Mouse (Mus musculus) stomach, embryonic 14.5 days (tissue): Measurements from ENCODE around the gene Bcl7c. TPM values are rescaled to one million over a fixed set of nuclear protein-coding genes. Genes with fewer than 3 reads are reported as not detected.
A peak's percentile ranks its signal among the peaks of the same experiment; 100 is the strongest.
"Not testable (repeated sequence)": the region's sequence is repeated elsewhere in the genome, so short reads cannot be mapped to it uniquely, and the experiment has no call there.

Experiments
- ATAC-seq: fragments of 200-750 bp; cut with Nextera tagmentation; 2 replicates; pipeline ENCODE4 v1.8.0; 2017; ENCODE audit warnings: low read depth, moderate TSS enrichment; ENCODE audit not compliant: insufficient number of reproducible peaks, insufficient read depth, low FRiP score
- H3K27ac ChIP-seq: fragments of 300-500 bp; sonication (generic); 2 replicates; pipeline ENCODE4 v1.5.1; 2014; ENCODE audit warnings: mild to moderate bottlenecking, low read length, moderate library complexity, mixed read lengths
- H3K27me3 ChIP-seq: fragments of 300-500 bp; sonication (generic); 2 replicates; pipeline ENCODE4 v1.6.1; 2014; ENCODE audit warnings: low read length, control low read depth, mixed read lengths; ENCODE audit not compliant: control insufficient read depth, insufficient read depth
- H3K36me3 ChIP-seq: fragments of 300-500 bp; sonication (generic); 2 replicates; pipeline ENCODE4 v1.6.1; 2014; ENCODE audit warnings: mild to moderate bottlenecking, control low read depth, low read length, moderate library complexity, mixed read lengths; ENCODE audit not compliant: control insufficient read depth, insufficient read depth
- H3K4me1 ChIP-seq: fragments of 300-500 bp; sonication (generic); 2 replicates; pipeline ENCODE4 v1.6.1; 2014; ENCODE audit warnings: low read length, control low read depth, mixed read lengths; ENCODE audit not compliant: control insufficient read depth, insufficient read depth
- H3K4me2 ChIP-seq: fragments of 300-500 bp; sonication (generic); replicated peaks from 2 replicates; pipeline ENCODE4 v1.6.1; 2014; ENCODE audit warnings: low read depth, low read length, control low read depth
- H3K4me3 ChIP-seq: fragments of 300-500 bp; sonication (generic); 2 replicates; pipeline ENCODE4 v1.5.1; 2014; ENCODE audit warnings: low read depth, low read length, control low read depth
- H3K9ac ChIP-seq: fragments of 300-500 bp; sonication (generic); replicated peaks from 2 replicates; pipeline ENCODE4 v1.6.1; 2014; ENCODE audit warnings: low read depth, mild to moderate bottlenecking, control low read depth, low read length, moderate library complexity, mixed read lengths
- H3K9me3 ChIP-seq: fragments of 300-500 bp; sonication (generic); 2 replicates; pipeline ENCODE4 v1.6.1; 2016; ENCODE audit warnings: low read depth, low read length, control low read depth; ENCODE audit not compliant: control insufficient read depth
- WGBS: fragments of 180-500 bp; shearing (Covaris S2); extraction: QIAGEN DNeasy Blood & Tissue Kit; methylation state at CpG from one replicate; pipeline ENCODE4 v1.1.7; 2014; 5-methylcytosine and 5-hydroxymethylcytosine counted together
- polyA plus RNA-seq: library from polyadenylated mRNA; unstranded; fragments of >200 nt; fragmentation: Nextera tagmentation; extraction: Ambion mirVana; gene quantifications from 2 replicates; pipeline ENCODE4 v1.2.1, GENCODE M21; 2014

Gene Bcl7c
- polyA plus RNA-seq, 1 experiment from 2014 or later, result 65.2 TPM

GRCm38 (mm10) chr7:127698986-127699385, 9.7 kb downstream of the Bcl7c start:
- no peaks in the 10 kb centered on the region for H3K4me1 ChIP-seq
- H3K36me3 ChIP-seq, result peaks cover 22% of the 10 kb centered on the region
- H3K27ac ChIP-seq, result no peak overlapping the region
- no peak overlapping the region for H3K4me3 ChIP-seq
- ATAC-seq, result no peak
- WGBS, result 84% methylated on average over 6 of the region's 6 CpGs
- H3K27me3 ChIP-seq, result no peaks in the 10 kb centered on the region
- no peak overlapping the region for H3K9ac ChIP-seq
- H3K9me3 ChIP-seq, result no peaks in the 10 kb centered on the region
- no peak overlapping the region for H3K4me2 ChIP-seq

- not testable (repeated sequence) for H3K4me3 ChIP-seq, H3K4me1 ChIP-seq, H3K36me3 ChIP-seq, H3K9me3 ChIP-seq, ATAC-seq, H3K27me3 ChIP-seq, H3K27ac ChIP-seq, H3K4me2 ChIP-seq, H3K9ac ChIP-seq
- WGBS, result 88% methylated on average over 7 of the region's 7 CpGs
These were observed 15.0 kb downstream of the Bcl7c start for GRCm38 (mm10) chr7:127693730-127694129.

GRCm38 (mm10) chr7:127693290-127693689, 15.4 kb downstream of the Bcl7c start:
- Histone ChIP-seq H3K27me3 (no peaks in the 10 kb centered on the region), H3K9me3 (no peaks in the 10 kb centered on the region), H3K9ac (no peak overlapping the region), H3K4me3 (no peak overlapping the region), H3K4me1 (no peaks in the 10 kb centered on the region; the same call in 1 of the 2 replicates), H3K4me2 (no peak overlapping the region), H3K27ac (no peak overlapping the region), H3K36me3 (no peaks in the 10 kb centered on the region; the same call in none of the 2 replicates)
- ATAC-seq, result no peak
- WGBS, result 90% methylated on average over 8 of the region's 8 CpGs

- Histone ChIP-seq H3K4me3 (peak overlapping the region; percentile 20), H3K9ac (no peak overlapping the region; the same call in 1 of the 2 replicates), H3K27me3 (no peaks in the 10 kb centered on the region), H3K36me3 (no peaks in the 10 kb centered on the region; the same call in none of the 2 replicates), H3K4me1 (no peaks in the 10 kb centered on the region; the same call in 1 of the 2 replicates), H3K4me2 (peak overlapping the region; percentile 53), H3K9me3 (no peaks in the 10 kb centered on the region), H3K27ac (peak overlapping the region; percentile 83)
- WGBS, result 6% methylated on average over 15 of the region's 15 CpGs
- ATAC-seq, result peak; percentile 90
These were observed 17.3 kb downstream of the Bcl7c start for GRCm38 (mm10) chr7:127691221-127691989.

- H3K9ac ChIP-seq, result no peak overlapping the region
- no peak overlapping the region for H3K27ac ChIP-seq
- no peaks in the 10 kb centered on the region; the same call in 1 of the 2 replicates for H3K36me3 ChIP-seq
- 68% methylated on average over 9 of the region's 9 CpGs for WGBS
- no peaks in the 10 kb centered on the region for H3K9me3 ChIP-seq
- H3K27me3 ChIP-seq, result no peaks in the 10 kb centered on the region
- no peak overlapping the region for H3K4me2 ChIP-seq
- peaks cover 15% of the 10 kb centered on the region for H3K4me1 ChIP-seq
- ATAC-seq, result no peak
- H3K4me3 ChIP-seq, result no peak overlapping the region
These were observed 19.0 kb downstream of the Bcl7c start for GRCm38 (mm10) chr7:127689626-127690280.

DNA sequence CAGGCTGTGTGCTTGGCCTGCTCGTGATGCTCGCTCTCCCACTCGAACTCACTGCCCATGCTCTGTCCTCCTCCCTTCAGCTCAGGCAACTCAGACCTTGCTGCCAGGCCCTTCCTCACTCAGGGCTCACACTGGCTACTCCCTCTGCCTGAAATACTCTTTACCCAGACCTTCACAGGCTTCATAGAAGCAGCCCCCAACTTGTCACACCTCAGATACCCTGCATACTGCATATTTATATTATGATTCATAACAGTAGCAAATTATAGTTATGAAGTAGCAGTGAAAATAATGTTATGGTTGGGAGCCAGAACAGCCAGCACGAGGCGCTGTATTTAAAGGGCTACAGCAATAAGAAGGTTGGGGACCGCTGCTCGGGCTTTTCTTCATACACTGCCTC, 19.8 kb downstream of the Bcl7c start:
- Histone ChIP-seq H3K4me1 (peaks cover 15% of the 10 kb centered on the region), H3K4me3 (no peak overlapping the region), H3K9ac (no peak overlapping the region), H3K36me3 (no peaks in the 10 kb centered on the region; the same call in 1 of the 2 replicates), H3K4me2 (no peak overlapping the region), H3K9me3 (no peaks in the 10 kb centered on the region), H3K27ac (no peak overlapping the region), H3K27me3 (no peaks in the 10 kb centered on the region)
- WGBS, result 79% methylated on average over 7 of the region's 7 CpGs
- ATAC-seq, result no peak

DNA sequence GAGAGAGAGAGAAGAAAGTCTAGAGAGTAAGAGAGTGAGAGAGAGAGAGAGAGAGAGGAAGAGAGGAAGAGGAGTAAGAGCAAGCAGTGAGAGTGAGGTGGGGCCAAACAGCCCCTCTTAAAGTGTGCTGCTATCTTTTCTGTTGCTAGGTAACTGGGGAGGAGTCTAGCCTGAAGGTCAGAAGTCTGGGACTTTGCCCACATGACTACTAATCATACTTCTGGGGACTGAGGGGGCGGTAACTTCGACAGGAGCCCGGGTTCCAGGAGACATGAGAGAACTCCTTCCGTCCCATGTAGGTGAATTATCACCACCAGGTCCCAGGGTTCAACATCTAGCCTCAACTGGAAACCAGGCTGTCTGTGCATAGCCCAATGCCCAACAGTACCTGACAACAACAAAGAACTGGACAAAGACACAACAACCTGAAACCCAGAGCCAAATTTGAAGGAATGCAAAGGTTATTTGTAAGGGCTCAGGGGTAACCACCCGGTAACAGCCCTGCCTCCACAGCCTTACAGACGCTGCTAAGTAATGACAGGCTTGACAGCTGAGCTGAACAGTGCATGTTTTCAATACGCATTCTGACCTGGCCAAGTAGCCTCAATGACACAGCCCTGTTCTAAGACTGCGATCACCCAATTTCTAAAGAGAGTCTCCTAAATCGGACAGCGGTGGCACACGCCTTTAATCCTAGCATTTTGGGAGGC, 21.8 kb downstream of the Bcl7c start:
- Histone ChIP-seq H3K36me3 (no peaks in the 10 kb centered on the region; the same call in 1 of the 2 replicates), H3K27me3 (no peaks in the 10 kb centered on the region), H3K4me1 (peaks cover 15% of the 10 kb centered on the region), H3K4me3 (no peak overlapping the region), H3K27ac (no peak overlapping the region), H3K9me3 (no peaks in the 10 kb centered on the region), H3K9ac (no peak overlapping the region), H3K4me2 (no peak overlapping the region)
- no peak for ATAC-seq
- 59% methylated on average over 11 of the region's 11 CpGs for WGBS

- H3K9ac ChIP-seq, result no peak overlapping the region
- H3K4me1 ChIP-seq, result peaks cover 15% of the 10 kb centered on the region
- peak overlapping the region; percentile 52; the same call in 1 of the 2 replicates for H3K27ac ChIP-seq
- no peak overlapping the region for H3K4me3 ChIP-seq
- ATAC-seq, result peak; percentile 72; the same call in 1 of the 2 replicates
- H3K9me3 ChIP-seq, result no peaks in the 10 kb centered on the region
- H3K36me3 ChIP-seq, result no peaks in the 10 kb centered on the region; the same call in 1 of the 2 replicates
- 39% methylated on average over 14 of the region's 14 CpGs for WGBS
- 0 out of 2 replicates have a peak overlapping the region, but pooled peaks have one; percentile 10 for H3K4me2 ChIP-seq
- H3K27me3 ChIP-seq, result no peaks in the 10 kb centered on the region
These were observed 23.3 kb downstream of the Bcl7c start for GRCm38 (mm10) chr7:127685304-127686018.
